Mouse (Mus musculus) midbrain, embryonic 12.5 days (tissue): ENCODE measurements at regions not wholly inside any gene's neighbourhood (a gene's known extent, or its start where the extent isn't known, plus 50 kb on each side); places are given as distances from the start of the nearest gene placed in this dataset.

ENCODE experiments used
- ATAC-seq: fragments of 200-750 bp; cut with Nextera tagmentation; 2 replicates; pipeline ENCODE4 v1.8.0; 2017; ENCODE audit warnings: low read depth, moderate TSS enrichment, moderate library complexity; ENCODE audit not compliant: low FRiP score
- H3K27ac ChIP-seq: fragments of 300-500 bp; sonication (generic); replicated peaks from 2 replicates; pipeline ENCODE4 v1.5.1; 2016; ENCODE audit warnings: mild to moderate bottlenecking
- H3K27me3 ChIP-seq: fragments of 300-500 bp; sonication (generic); 2 replicates; pipeline ENCODE4 v1.6.1; 2016; ENCODE audit warnings: mild to moderate bottlenecking
- H3K36me3 ChIP-seq: fragments of 300-500 bp; sonication (generic); 2 replicates; pipeline ENCODE4 v1.6.1; 2016
- H3K4me1 ChIP-seq: fragments of 300-500 bp; sonication (generic); 2 replicates; pipeline ENCODE4 v1.6.1; 2016
- H3K4me2 ChIP-seq: fragments of 300-500 bp; sonication (generic); replicated peaks from 2 replicates; pipeline ENCODE4 v1.6.1; 2016; ENCODE audit warnings: mild to moderate bottlenecking, moderate library complexity
- H3K4me3 ChIP-seq: fragments of 300-500 bp; sonication (generic); 2 replicates; pipeline ENCODE4 v1.5.1; 2016; ENCODE audit warnings: mild to moderate bottlenecking
- H3K9ac ChIP-seq: fragments of 300-500 bp; sonication (generic); replicated peaks from 2 replicates; pipeline ENCODE4 v1.6.1; 2016; ENCODE audit warnings: mild to moderate bottlenecking, moderate library complexity
- H3K9me3 ChIP-seq: fragments of 300-500 bp; sonication (generic); 2 replicates; pipeline ENCODE4 v1.6.1; 2016; ENCODE audit warnings: mild to moderate bottlenecking
- WGBS: fragments of 180-500 bp; shearing (Covaris S2); methylation state at CpG from one replicate; pipeline ENCODE4 v1.1.7; 2016; 5-methylcytosine and 5-hydroxymethylcytosine counted together

DNA sequence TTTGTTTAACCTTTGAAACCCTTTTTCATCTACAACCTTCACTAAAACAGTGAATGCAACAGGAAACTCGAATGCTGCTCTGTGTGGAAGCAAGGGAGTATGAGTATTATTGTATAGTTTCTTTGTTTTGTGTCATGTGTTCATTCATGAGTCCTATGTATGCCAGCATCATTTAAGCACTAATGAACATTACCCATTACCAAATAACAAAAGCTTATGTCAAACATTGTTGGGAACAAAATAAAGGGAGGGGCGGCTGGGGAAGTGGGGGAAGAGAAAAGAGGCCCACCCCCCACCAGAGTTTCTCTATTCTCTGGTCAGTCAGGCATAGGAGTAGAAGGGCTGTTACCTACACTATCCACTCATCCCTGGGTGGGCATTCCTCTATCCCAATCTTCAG lies 642.5 kb downstream of the Actr3 start:
- no peak overlapping the region for H3K27ac ChIP-seq
- H3K27me3 ChIP-seq, result no peaks in the 10 kb centered on the region
- 73% methylated on average over 2 of the region's 2 CpGs for WGBS
- no peaks in the 10 kb centered on the region for H3K9me3 ChIP-seq
- H3K4me1 ChIP-seq, result no peaks in the 10 kb centered on the region
- no peak overlapping the region for H3K4me3 ChIP-seq
- no peak overlapping the region for H3K9ac ChIP-seq
- no peak for ATAC-seq
- no peak overlapping the region for H3K4me2 ChIP-seq
- H3K36me3 ChIP-seq, result no peaks in the 10 kb centered on the region

DNA sequence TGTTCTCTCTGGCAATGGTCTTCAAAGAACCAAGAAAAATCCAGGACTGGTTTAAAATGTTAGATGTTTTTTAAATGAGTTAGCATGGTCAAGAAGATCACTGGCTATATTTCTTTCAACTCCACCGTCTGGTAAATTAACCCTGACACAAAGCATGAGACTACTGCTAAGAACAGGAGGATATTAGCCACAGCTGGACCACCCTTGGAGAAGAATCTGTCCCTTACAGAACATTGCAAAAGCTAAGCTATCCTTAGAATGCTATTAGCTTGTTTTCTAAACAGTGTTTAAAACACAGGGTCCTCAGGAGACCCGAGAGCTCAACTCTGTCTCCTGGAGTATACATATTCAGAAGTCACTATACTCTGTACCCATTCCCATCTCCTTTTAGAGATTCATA lies 644.9 kb downstream of the Actr3 start:
- H3K36me3 ChIP-seq, result no peaks in the 10 kb centered on the region
- H3K27ac ChIP-seq, result no peak overlapping the region
- H3K27me3 ChIP-seq, result no peaks in the 10 kb centered on the region
- H3K4me1 ChIP-seq, result no peaks in the 10 kb centered on the region
- H3K9ac ChIP-seq, result no peak overlapping the region
- no peaks in the 10 kb centered on the region for H3K9me3 ChIP-seq
- no peak for ATAC-seq
- H3K4me3 ChIP-seq, result no peak overlapping the region
- WGBS, result 66% methylated on average over 2 of the region's 2 CpGs
- H3K4me2 ChIP-seq, result no peak overlapping the region

DNA sequence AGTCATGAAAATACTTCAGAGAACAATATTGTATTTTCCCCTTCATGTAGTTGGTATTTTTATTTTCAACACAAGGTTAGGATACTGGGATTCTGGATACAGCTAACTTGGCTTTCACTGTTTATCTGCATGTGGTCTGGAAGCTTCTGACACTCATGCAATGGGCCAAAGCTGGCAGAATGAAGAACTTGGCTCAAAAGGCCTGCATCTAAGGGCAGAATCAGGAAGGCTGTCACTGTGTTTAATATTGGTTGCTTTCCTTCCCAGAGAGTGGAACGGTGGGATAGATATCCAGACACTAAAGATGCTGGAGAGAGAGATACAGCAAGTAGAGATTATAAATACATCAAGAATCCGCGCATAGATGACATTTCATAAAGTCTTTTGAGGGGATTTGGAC lies 645.4 kb downstream of the Actr3 start:
- Histone ChIP-seq H3K27ac (no peak overlapping the region), H3K36me3 (no peaks in the 10 kb centered on the region), H3K4me1 (no peaks in the 10 kb centered on the region), H3K4me3 (no peak overlapping the region), H3K27me3 (no peaks in the 10 kb centered on the region), H3K4me2 (no peak overlapping the region), H3K9ac (no peak overlapping the region), H3K9me3 (no peaks in the 10 kb centered on the region)
- WGBS, result 87% methylated on average over 3 of the region's 3 CpGs
- ATAC-seq, result no peak

DNA sequence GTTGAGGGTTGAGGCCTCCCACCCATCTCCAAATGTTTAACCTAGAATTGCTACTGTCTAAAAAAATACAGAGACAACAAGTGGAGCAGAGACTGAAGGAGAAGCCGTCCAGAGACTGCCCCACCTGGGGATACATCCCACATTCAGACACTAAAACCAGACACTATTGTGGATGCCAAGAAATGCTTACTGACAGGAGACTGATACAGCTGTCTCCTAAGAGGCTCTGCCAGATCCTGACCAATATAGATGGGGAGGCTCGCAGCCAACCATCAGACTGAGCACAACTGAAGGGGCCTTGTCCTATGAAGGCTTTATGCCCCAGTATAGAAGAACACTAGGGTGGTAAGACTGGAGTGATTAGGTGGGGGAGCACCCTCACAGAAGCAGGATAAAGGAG lies 652.5 kb downstream of the Actr3 start:
- Histone ChIP-seq H3K9ac (no peak overlapping the region), H3K9me3 (no peaks in the 10 kb centered on the region), H3K4me1 (no peaks in the 10 kb centered on the region), H3K27me3 (no peaks in the 10 kb centered on the region), H3K36me3 (no peaks in the 10 kb centered on the region), H3K4me2 (no peak overlapping the region), H3K4me3 (no peak overlapping the region), H3K27ac (no peak overlapping the region)
- ATAC-seq, result no peak
- WGBS, result 74% methylated on average over 2 of the region's 2 CpGs

DNA sequence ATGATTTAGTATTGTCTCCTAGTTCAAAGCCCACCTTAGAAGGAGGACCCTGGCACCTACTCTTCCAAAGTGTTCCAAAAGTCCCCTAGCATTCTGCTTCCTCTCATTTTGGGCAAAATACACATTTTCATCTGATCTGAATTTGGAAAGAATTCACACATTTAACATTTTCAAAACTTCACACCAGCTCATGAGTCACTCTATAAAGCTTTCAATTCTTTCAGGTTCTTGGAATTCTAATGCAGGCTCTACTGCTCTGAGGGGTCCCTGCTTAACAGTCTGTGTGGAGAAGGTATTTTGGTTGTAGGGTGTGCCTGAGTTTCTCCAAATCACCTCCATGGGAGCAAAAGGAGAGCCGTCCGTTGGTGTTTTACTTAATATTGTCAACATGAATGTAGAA lies 657.8 kb downstream of the Actr3 start:
- Histone ChIP-seq H3K9me3 (no peaks in the 10 kb centered on the region), H3K36me3 (no peaks in the 10 kb centered on the region), H3K27ac (no peak overlapping the region), H3K27me3 (no peaks in the 10 kb centered on the region), H3K4me1 (no peaks in the 10 kb centered on the region), H3K9ac (no peak overlapping the region), H3K4me3 (no peak overlapping the region), H3K4me2 (no peak overlapping the region)
- no peak for ATAC-seq
- WGBS, result 94% methylated on average over 2 of the region's 2 CpGs

DNA sequence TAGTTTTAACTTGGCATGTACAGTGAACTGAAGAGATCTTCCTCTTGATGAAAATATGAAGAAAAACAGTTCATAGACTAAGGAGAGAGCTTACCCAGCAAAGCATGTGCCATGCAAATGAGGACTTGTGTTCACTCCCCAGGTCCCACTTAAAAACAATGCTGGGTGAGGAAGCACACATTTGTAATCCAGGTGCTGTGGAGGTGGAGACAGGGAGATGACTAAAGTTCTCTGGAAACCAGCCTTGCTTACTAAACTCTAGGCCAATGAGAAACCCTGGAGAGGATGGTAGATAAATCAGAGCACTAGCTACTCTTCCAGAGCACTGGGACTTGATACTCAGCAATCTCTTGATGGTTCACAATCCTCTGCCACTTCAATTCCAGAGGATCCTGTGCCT lies 678.8 kb downstream of the Actr3 start:
- Histone ChIP-seq H3K4me2 (no peak overlapping the region), H3K4me1 (no peaks in the 10 kb centered on the region), H3K27ac (no peak overlapping the region), H3K27me3 (no peaks in the 10 kb centered on the region), H3K9me3 (no peaks in the 10 kb centered on the region), H3K9ac (no peak overlapping the region), H3K36me3 (no peaks in the 10 kb centered on the region), H3K4me3 (no peak overlapping the region)
- ATAC-seq, result no peak

DNA sequence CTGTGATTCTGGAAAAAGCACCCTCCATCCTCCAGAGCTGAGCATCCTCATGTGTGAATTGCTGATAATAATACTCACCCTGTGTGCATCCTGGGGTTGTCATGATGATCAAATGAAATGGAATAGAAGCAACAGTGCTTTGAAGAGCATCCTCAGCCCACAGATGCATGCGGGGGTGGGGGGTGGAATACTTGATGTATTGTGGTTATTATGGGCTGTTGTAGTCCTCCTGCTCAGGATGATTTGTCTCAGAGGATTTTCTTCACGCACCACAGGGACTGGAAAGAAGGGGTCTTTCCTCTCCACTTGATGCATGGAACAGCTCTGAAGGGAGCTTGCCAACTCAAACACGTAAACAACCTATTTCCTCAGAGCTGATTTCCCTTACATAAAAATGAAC lies 694.4 kb upstream of the Dpp10 start:
- Histone ChIP-seq H3K4me2 (no peak overlapping the region), H3K27me3 (no peaks in the 10 kb centered on the region), H3K27ac (no peak overlapping the region), H3K9ac (no peak overlapping the region), H3K9me3 (no peaks in the 10 kb centered on the region), H3K36me3 (no peaks in the 10 kb centered on the region), H3K4me1 (no peaks in the 10 kb centered on the region), H3K4me3 (no peak overlapping the region)
- no peak for ATAC-seq
- 77% methylated on average over 3 of the region's 3 CpGs for WGBS

DNA sequence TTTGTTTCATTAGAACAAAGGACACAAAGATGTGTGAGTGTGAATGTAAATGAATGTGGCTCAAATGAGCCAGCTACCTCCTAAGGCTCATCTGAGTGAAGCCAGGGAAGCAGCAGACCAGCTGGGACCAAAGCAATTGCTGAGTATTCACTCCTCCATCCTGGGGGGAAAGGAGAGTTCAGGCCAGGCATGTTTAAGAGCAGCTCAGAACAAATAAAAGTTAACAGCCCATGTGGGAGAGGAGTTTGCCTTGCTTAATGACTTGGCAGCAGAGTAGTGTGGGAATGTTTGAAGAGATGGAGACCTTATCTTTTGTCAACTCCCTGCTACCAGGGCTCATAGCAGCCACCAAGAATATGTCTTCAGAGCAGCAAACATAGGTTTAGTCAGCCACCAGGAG lies 685.0 kb upstream of the Dpp10 start:
- Histone ChIP-seq H3K4me3 (no peak overlapping the region), H3K4me1 (no peaks in the 10 kb centered on the region), H3K9ac (no peak overlapping the region), H3K4me2 (no peak overlapping the region), H3K36me3 (no peaks in the 10 kb centered on the region), H3K9me3 (no peaks in the 10 kb centered on the region), H3K27me3 (no peaks in the 10 kb centered on the region), H3K27ac (no peak overlapping the region)
- no peak for ATAC-seq

DNA sequence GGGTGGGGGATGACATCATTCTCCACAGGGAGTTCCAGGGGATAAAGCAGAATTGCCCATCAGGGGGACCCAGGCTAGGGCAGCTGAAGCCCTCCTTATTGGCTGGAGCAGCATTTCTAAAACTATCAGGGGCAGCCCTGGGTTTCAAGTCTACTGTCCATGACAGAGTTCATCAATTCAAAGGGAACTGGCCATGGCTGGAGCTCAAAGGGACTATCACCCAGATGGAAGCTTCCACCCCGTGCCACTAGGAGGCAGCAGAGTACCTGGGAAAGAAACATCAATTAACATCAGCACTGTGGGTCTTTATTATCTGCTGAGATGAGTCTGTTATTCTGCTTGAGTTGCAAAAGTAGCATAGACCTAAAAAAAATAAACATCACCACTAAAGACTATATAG lies 672.7 kb upstream of the Dpp10 start:
- Histone ChIP-seq H3K9ac (no peak overlapping the region), H3K27me3 (no peaks in the 10 kb centered on the region), H3K36me3 (no peaks in the 10 kb centered on the region), H3K9me3 (no peaks in the 10 kb centered on the region), H3K4me2 (no peak overlapping the region), H3K4me1 (no peaks in the 10 kb centered on the region), H3K4me3 (no peak overlapping the region), H3K27ac (no peak overlapping the region)
- ATAC-seq, result peak; percentile 61; the same call in 1 of the 2 replicates
- 0% methylated on average over 1 of the region's 1 CpGs for WGBS

DNA sequence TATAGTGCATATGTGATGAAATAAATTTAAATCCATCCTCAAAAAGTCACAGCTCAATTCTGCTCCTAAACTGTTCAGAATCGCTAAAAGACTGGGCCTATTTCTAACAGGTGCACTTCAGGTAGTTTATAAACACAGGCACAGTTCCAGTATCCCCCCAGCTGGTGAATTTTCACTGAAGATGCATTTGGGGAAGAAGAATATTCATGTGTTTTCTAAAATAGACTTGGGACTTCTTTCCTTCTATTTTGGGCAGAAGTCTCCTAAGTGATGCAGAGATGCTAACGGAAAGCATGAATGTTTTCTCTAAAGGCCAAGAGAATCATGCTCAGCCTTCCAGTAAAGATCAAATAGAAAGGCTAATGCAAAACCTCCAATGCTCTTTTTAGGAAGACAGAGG lies 660.9 kb upstream of the Dpp10 start:
- no peak overlapping the region for H3K9ac ChIP-seq
- no peak overlapping the region for H3K27ac ChIP-seq
- H3K4me1 ChIP-seq, result no peaks in the 10 kb centered on the region
- H3K27me3 ChIP-seq, result no peaks in the 10 kb centered on the region
- no peaks in the 10 kb centered on the region for H3K36me3 ChIP-seq
- H3K4me2 ChIP-seq, result no peak overlapping the region
- H3K9me3 ChIP-seq, result no peaks in the 10 kb centered on the region
- ATAC-seq, result no peak
- no peak overlapping the region for H3K4me3 ChIP-seq
- WGBS, result 87% methylated on average over 2 of the region's 2 CpGs

DNA sequence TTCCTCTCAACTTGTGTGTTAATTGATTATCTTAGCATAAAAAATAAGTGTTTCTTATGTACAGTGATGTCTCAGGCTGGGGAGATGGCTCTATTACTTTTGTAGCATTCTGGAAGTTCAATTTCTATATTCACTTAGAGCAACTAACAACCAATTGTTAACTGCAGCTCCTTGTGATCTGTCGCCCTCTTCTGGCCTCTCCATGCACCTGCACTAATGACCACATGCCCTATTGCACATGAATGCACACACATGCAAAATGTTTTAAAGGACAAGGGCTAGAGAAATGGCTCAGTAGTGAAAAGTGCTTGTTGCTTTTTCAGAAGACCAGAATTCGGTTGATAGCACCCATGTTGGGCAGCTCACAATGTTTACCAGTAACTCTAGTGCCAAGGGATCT lies 629.1 kb upstream of the Dpp10 start:
- Histone ChIP-seq H3K36me3 (no peaks in the 10 kb centered on the region), H3K4me1 (no peaks in the 10 kb centered on the region), H3K4me2 (no peak overlapping the region), H3K4me3 (no peak overlapping the region), H3K9me3 (no peaks in the 10 kb centered on the region), H3K27ac (no peak overlapping the region), H3K9ac (no peak overlapping the region), H3K27me3 (no peaks in the 10 kb centered on the region)
- 26% methylated on average over 2 of the region's 2 CpGs for WGBS
- no peak for ATAC-seq

DNA sequence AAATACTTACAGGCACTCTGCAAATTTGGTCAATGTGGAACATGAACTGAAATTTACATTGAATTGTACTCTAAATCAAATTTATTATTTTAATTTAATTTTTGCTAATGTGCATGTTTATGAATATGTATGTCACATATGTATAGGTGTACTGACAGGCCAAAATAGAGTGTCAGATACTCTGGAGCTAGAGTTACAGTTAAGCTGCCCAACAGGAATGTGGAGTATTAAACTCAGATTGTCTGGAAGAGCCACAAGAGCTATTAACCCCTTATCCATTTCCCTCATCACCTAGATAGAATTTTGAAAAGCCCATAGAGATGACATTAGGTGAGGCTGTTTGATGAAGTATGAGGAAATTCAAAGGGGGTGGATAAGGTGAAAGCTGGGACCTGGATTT lies 607.5 kb upstream of the Dpp10 start:
- H3K27me3 ChIP-seq, result no peaks in the 10 kb centered on the region
- no peaks in the 10 kb centered on the region for H3K36me3 ChIP-seq
- no peak overlapping the region for H3K9ac ChIP-seq
- no peak overlapping the region for H3K4me3 ChIP-seq
- no peaks in the 10 kb centered on the region for H3K9me3 ChIP-seq
- no peak for ATAC-seq
- H3K4me1 ChIP-seq, result no peaks in the 10 kb centered on the region
- no peak overlapping the region for H3K27ac ChIP-seq
- no peak overlapping the region for H3K4me2 ChIP-seq

DNA sequence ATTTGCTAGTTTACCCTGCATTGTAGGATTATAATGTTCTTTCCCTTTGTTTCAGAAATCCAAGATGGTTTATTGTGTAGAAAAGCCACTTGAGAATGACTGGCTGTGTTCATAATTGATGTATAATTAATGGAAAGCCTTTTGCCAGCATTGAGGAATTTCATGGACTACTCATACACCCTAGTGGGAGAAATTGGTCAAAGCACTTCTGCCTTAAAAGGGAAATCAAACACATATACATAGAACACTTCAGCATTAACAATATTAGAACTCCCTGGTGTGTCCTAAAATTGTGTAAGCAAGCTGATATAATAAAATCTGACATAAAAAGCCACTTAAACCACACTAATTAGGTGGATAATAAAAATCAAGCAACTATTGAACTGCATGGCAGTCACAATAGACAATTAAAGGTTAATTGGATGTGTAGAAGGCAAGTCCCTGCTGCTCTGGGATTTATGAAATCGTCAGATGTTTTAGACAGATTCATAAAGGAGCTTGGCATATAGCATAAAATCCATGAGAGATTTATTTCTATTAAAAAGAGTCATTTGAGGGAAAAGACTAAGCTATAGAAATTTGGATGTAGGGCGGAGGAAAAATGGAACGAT lies 607.0 kb upstream of the Dpp10 start:
- H3K36me3 ChIP-seq, result no peaks in the 10 kb centered on the region
- no peak overlapping the region for H3K4me2 ChIP-seq
- no peak overlapping the region for H3K27ac ChIP-seq
- no peak overlapping the region for H3K4me3 ChIP-seq
- ATAC-seq, result peak; percentile 81
- WGBS, result 84% methylated on average over 3 of the region's 3 CpGs
- no peaks in the 10 kb centered on the region for H3K27me3 ChIP-seq
- no peaks in the 10 kb centered on the region for H3K9me3 ChIP-seq
- H3K4me1 ChIP-seq, result no peaks in the 10 kb centered on the region
- H3K9ac ChIP-seq, result no peak overlapping the region
